Mouse (Mus musculus) heart, postnatal 4 days (tissue): ENCODE data around the gene Slc7a1. TPM values are rescaled to one million over a fixed set of nuclear protein-coding genes. Genes with fewer than 3 reads are reported as not detected.

Source experiments
- DNase-seq: peaks from one replicate; pipeline ENCODE4 v3.0.0; 2021
- total RNA-seq, 2 experiments: library from RNA; stranded (reverse); gene quantifications; 2 replicates each; pipeline ENCODE4 v1.2.3; 2021

Slc7a1 gene
- total RNA-seq, 2 experiments from 2014 or later: 32.6 to 34.6 TPM

DNA sequence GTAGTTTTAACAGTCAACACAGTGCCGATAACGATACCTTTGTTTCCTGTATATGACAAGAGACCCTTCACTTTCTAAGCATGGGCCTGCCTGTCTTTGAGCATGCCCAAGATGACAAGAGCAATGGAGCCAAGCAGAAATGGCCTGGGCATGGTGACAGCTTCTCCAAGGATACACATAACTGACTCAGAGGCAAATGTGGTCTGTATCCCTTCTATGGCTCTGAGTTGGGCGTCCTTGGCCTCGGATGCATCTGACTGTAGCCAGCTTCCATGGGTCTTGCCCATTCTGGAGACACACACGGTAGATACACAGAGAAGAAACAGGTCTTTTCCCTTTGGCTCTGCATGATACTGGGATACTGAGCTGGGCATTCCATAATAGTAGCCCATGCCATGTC, 84.8 kb downstream of the Slc7a1 start:
- no peak for DNase-seq

DNA sequence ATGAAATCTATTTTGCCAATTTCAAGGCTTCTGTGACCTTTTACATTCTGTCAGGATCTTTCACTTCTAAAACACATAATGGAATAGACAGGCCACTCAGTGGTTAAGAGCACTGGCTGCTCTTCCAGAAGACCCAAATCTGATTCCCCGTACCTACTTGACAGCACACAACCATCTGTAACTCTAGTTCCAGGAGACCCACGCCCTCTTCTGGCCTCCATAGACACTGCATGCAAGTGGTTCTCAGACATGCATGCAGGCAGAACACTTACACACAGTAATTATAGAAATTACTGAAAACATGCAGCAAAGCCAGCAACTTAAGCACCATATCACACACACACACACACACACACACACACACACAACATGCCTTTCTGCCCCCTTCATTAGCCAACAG, 87.3 kb downstream of the Slc7a1 start:
- no peak for DNase-seq

- peak; percentile 27 for DNase-seq
Measured at GRCm38 (mm10) chr5:148310790-148311189, 88.9 kb downstream of the Slc7a1 start.

- DNase-seq: no peak
Measured at GRCm38 (mm10) chr5:148304112-148304511, 95.6 kb downstream of the Slc7a1 start.

DNA sequence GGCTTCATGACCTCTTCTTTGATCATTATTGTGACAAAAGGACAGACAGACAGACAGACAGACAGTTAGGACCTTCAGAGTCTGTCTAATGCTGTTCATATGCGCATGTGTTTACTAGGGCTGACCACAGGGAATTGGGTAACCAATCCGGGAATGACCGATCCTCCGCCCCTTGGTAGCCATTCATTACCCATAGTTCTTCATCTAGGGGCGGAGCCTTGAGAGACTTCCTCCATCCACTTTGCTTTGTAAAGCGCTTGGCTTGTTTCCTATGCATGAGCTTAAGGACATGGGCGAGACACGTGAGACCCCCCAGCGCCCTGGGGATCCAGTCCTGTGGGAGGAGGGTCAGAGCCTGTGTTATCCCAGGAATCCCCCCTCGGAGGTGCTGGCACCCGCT, 96.7 kb downstream of the Slc7a1 start:
- no peak for DNase-seq

- DNase-seq: peak; percentile 75
Measured at GRCm38 (mm10) chr5:148293346-148293745, 106.4 kb downstream of the Slc7a1 start.

DNA sequence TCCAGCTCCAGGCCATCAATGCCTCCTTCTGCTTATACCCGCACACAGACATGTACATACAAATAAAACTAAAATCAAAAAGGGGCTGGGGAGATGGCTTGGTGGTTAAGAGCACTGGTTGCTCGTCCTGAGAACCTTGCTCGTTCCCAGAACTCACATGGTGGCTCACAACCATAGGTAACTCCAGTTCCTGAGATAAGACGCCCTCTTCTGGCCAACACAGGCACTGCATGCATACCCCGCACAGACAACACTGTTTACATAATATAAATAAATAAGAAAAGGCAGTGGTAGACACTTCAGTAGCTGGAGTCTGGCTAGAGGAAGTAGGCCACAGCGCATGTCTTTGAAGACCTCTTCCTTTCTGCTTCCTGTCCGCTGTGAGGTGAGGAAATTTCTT, 106.8 kb downstream of the Slc7a1 start:
- DNase-seq: no peak

DNA sequence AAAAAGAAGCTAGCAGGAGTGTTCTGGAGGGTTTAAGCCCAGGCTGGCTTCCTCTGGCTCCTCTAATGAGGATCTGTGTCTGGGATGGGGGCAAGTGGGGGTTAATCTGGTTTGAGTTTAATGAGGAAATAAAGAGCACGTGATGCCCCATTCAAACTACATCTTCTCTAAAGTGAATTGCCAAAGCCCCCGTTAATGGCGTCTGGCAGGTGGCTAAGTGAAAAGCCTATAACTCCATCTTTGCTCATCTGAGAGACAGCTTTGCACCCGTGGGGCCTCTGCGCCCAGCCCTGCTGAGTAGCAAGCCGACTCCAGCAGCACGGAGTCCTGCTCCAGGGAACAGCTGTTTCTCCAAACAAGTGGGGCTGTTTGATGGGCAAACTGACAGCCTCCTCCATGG, 109.8 kb downstream of the Slc7a1 start:
- DNase-seq: no peak

DNA sequence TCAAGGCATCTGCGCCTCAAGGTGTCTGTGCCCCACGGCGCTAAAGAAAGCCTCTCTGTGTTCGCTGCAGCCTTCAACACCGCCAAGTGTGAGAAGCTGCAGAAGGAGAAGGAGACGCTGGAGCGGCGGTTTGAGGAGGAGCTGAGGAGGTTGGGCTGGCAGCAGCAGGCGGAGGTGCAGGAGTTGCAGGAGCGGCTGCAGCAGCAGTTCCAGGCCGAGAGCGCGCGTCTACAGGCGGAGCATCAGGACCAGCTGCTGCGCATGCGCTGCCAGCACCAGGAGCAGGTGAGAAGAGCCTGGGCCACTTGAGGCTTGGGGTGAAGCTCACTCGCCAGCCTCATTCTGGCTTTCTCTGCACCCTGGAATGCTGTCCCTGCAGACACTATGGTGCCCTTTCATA, 110.9 kb downstream of the Slc7a1 start:
- DNase-seq: no peak

DNA sequence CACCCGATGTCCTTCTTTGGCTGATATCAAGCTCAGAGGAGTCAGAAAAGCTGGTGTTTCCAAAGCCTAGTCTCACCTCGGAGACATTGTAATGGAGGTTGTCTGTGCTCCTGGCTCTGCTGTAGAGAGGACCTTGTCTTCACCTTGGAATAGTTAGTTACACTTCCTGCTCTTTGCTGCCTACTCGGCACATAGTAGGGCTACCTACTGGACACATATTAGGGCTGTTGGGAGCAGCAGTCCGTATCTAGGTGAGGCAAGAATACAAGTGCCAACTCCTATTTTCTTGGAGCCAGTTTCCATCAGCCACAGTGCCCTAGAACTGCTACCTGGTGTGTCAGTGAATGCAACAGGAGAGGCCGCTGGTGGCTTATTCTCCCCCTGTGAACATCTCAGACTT, 112.2 kb downstream of the Slc7a1 start:
- no peak for DNase-seq

- no peak for DNase-seq
Measured at GRCm38 (mm10) chr5:148283584-148283983, 116.1 kb downstream of the Slc7a1 start.

DNA sequence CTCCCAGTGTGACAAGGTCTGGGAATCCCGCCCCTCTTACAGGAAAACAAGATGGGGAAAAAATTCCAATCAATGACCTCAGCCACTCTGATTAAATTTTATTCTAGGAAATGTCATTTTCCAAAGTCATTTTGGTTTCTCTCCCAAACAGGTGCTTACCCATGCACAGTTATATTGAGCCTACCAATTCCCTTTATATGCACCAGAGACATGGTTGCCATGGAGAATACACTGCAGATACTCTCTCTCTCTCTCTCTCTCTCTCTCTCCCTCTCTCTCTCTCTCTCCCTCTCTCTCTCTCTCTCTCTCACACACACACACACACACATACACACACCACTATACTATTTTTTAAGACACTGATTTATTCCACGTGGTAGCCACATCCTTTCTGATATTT, 116.5 kb downstream of the Slc7a1 start:
- DNase-seq: no peak

DNA sequence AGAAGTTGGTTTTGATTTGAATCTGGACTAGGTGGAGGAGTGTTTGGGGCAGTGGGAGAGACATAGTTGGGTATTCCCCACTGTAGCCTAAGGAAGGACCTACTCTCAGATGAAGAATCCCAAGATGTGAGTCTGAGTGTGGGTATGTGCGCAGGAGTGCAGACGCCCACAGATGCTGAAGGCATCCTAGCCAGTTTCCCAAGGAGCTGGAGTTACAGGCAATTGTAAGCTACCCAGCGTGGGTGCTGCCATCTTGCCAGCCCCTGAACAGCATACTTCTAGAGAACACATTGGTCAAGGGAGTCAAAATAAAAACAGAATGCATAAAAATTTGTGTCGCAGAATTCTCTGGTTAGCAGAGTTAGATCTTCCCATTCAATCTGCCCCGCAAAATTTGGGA, 117.1 kb downstream of the Slc7a1 start:
- no peak for DNase-seq

GRCm38 (mm10) chr5:148282093-148282492, 117.6 kb downstream of the Slc7a1 start:
- no peak for DNase-seq

DNA sequence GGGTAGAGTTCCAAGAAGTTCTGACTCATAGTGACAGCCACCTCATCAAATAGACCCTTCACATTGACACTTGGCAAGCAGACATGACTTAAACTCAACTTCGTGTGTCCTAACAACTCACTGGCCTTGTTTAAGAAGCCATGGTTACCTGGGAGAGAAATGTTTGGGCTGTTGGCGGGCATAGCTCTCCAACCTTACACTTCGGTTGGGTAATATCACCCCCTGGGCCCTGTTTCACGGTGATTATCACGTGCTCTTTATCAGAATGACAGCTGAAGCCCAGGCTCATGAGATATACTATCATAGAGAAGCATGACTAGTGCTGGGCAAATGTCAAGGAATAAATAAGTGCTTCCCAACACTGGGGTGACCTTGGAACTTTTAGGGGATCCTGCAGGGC, 119.4 kb downstream of the Slc7a1 start:
- DNase-seq: no peak

GRCm38 (mm10) chr5:148278233-148278632, 121.5 kb downstream of the Slc7a1 start:
- no peak for DNase-seq

Other genes with a start within 250 kb of the Slc7a1 start
- gene Ubl3, start 152.9 kb upstream of the Slc7a1 start, total RNA-seq: 10 to 100 TPM; 71.4 to 82.6 TPM